ENCODE assay signal across 7 mouse cellular contexts in genomic region chr16:13449491-13449890, GRCm38 (mm10).
DNase-seq lines count a peak whose midpoint lies in the region; ATAC-seq and TF ChIP-seq lines count a peak whose summit lies in the region.

No protein-coding gene starts in this region.

- WGBS in hindbrain, embryonic 12.5 days = 12% methylated on average over 13 of the region's 13 CpGs
- 8% methylated on average over 13 of the region's 13 CpGs for WGBS in liver, embryonic 12.5 days (ENCODE audit: insufficient replicate concordance)
- whole genome bisulfite sequencing in stomach, embryonic 15.5 days = 36% methylated on average over 13 of the region's 13 CpGs

- no peak for ATAC-seq in hindbrain, embryonic 12.5 days (ENCODE audit: low FRiP score)
- ATAC-seq in liver, embryonic 12.5 days = peak; percentile 52
- no peak for ATAC-seq in stomach, embryonic 15.5 days (ENCODE audit: insufficient read depth, low FRiP score, low read depth)

- TF ChIP-seq CTCF in left cerebral cortex, adult 2 months (IDR thresholded peaks at IDR 0.05) = no peak

- H3K9ac ChIP-seq in hindbrain, embryonic 12.5 days = no peak overlapping the region
- peak overlapping the region; percentile 74 for H3K9ac ChIP-seq in liver, embryonic 12.5 days
- H3K9ac ChIP-seq in stomach, embryonic 15.5 days = no peak overlapping the region

- no peaks in the 10 kb centered on the region for H3K9me3 ChIP-seq in hindbrain, embryonic 12.5 days (replicated peaks)
- H3K9me3 ChIP-seq in liver, embryonic 12.5 days (replicated peaks) = no peaks in the 10 kb centered on the region
- H3K9me3 ChIP-seq in stomach, embryonic 15.5 days = no peaks in the 10 kb centered on the region

- peaks cover 62% of the 10 kb centered on the region for H3K27me3 ChIP-seq in hindbrain, embryonic 12.5 days
- peaks cover 36% of the 10 kb centered on the region for H3K27me3 ChIP-seq in liver, embryonic 12.5 days (replicated peaks)
- H3K27me3 ChIP-seq in stomach, embryonic 15.5 days (replicated peaks) = no peaks in the 10 kb centered on the region

- H3K27ac ChIP-seq in left cerebral cortex, adult 2 months = no peak overlapping the region
- H3K27ac ChIP-seq in hindbrain, embryonic 12.5 days = no peak overlapping the region
- peak overlapping the region; percentile 74 for H3K27ac ChIP-seq in liver, embryonic 12.5 days
- H3K27ac ChIP-seq in stomach, embryonic 15.5 days = no peak overlapping the region

- DNase-seq in left cerebral cortex, adult 2 months (ENCODE audit: extremely low spot score in 1 of 2, low spot score in 2 of 2) = no peak
- no peak for DNase-seq in left cerebral cortex, postnatal 4 days
- no peak for DNase-seq in left cerebral cortex, postnatal 36 days (ENCODE audit: low spot score in 2 of 2)
- DNase-seq in left cerebral cortex, postnatal 10 days (ENCODE audit: extremely low spot score in 1 of 2, low spot score in 2 of 2) = no peak

- peaks cover 24% of the 10 kb centered on the region for H3K4me1 ChIP-seq in hindbrain, embryonic 12.5 days
- peaks cover 49% of the 10 kb centered on the region for H3K4me1 ChIP-seq in liver, embryonic 12.5 days
- H3K4me1 ChIP-seq in stomach, embryonic 15.5 days = peaks cover 13% of the 10 kb centered on the region

- H3K36me3 ChIP-seq in hindbrain, embryonic 12.5 days = no peaks in the 10 kb centered on the region
- peaks cover 7% of the 10 kb centered on the region; the same call in 1 of the 2 replicates for H3K36me3 ChIP-seq in liver, embryonic 12.5 days
- no peaks in the 10 kb centered on the region for H3K36me3 ChIP-seq in stomach, embryonic 15.5 days

- peak overlapping the region; percentile 78 for H3K4me3 ChIP-seq in left cerebral cortex, adult 2 months
- no peak overlapping the region for H3K4me3 ChIP-seq in hindbrain, embryonic 12.5 days
- peak overlapping the region; percentile 78 for H3K4me3 ChIP-seq in liver, embryonic 12.5 days
- peak overlapping the region; percentile 79; the same call in 1 of the 2 replicates for H3K4me3 ChIP-seq in stomach, embryonic 15.5 days (replicated peaks)

- intact Hi-C loops in left cerebral cortex, adult 2 months (cut with DNase I) = loop anchor here (5.0 kb wide), 4 partner anchors 68 to 178 kb away; no protein-coding TSS in a partner anchor
- intact Hi-C loops in left cerebral cortex, postnatal 4 days (cut with DNase I) = loop anchor here (10.0 kb wide), 1 partner anchor 165 kb away; no protein-coding TSS in a partner anchor
- intact Hi-C loops in left cerebral cortex, postnatal 36 days (cut with DNase I) = no loop called here
- intact Hi-C loops in left cerebral cortex, postnatal 10 days (cut with DNase I) = loop anchor here (5.0 kb wide), 1 partner anchor 163 kb away; no protein-coding TSS in a partner anchor

- 0 out of 2 replicates have a peak overlapping the region, but pooled peaks have one; percentile 81 for H3K4me2 ChIP-seq in hindbrain, embryonic 12.5 days (replicated peaks)
- H3K4me2 ChIP-seq in liver, embryonic 12.5 days = peak overlapping the region; percentile 100
- H3K4me2 ChIP-seq in stomach, embryonic 15.5 days = peak overlapping the region; percentile 96
